Mouse (Mus musculus) embryonic facial prominence, embryonic 10.5 days (tissue): ENCODE data around the gene Tescl. TPM values are rescaled to one million over a fixed set of nuclear protein-coding genes. Genes with fewer than 3 reads are reported as not detected.

ENCODE experiments used
- DNase-seq: peaks from one replicate; pipeline ENCODE4 v3.0.0-alpha.2; 2017; ENCODE audit warnings: low spot score
- H3K27ac ChIP-seq: fragments of 300-500 bp; sonication (generic); replicated peaks from 2 replicates; pipeline ENCODE4 v1.5.1; 2016; ENCODE audit warnings: mild to moderate bottlenecking
- H3K27me3 ChIP-seq: fragments of 300-500 bp; sonication (generic); replicated peaks from 2 replicates; pipeline ENCODE4 v1.6.1; 2016; ENCODE audit warnings: low read depth, mild to moderate bottlenecking; ENCODE audit not compliant: poor library complexity, severe bottlenecking
- H3K36me3 ChIP-seq: fragments of 300-500 bp; sonication (generic); replicated peaks from 2 replicates; pipeline ENCODE4 v1.6.1; 2016; ENCODE audit warnings: mild to moderate bottlenecking, moderate library complexity
- H3K4me1 ChIP-seq: fragments of 300-500 bp; sonication (generic); 2 replicates; pipeline ENCODE4 v1.6.1; 2016
- H3K4me3 ChIP-seq: fragments of 300-500 bp; sonication (generic); 2 replicates; pipeline ENCODE4 v1.5.1; 2016; ENCODE audit warnings: mild to moderate bottlenecking, moderate library complexity
- H3K9me3 ChIP-seq: fragments of 300-500 bp; sonication (generic); 2 replicates; pipeline ENCODE4 v1.6.1; 2016; ENCODE audit warnings: mild to moderate bottlenecking
- WGBS: fragments of 180-500 bp; shearing (Covaris S2); methylation state at CpG from one replicate; pipeline ENCODE4 v1.1.7; 2016; 5-methylcytosine and 5-hydroxymethylcytosine counted together
- microRNA-seq: library from miRNA; unstranded; fragments of <30 nt; microRNA quantifications from one replicate; pipeline ENCODE4, GENCODE M21; 2017
- polyA plus RNA-seq: library from polyadenylated mRNA; unstranded; fragments of >200 nt; fragmentation: Nextera tagmentation; extraction: Ambion mirVana; gene quantifications from 2 replicates; pipeline ENCODE4 v1.2.1, GENCODE M21; 2016

The Tescl gene
- polyA plus RNA-seq, 1 experiment from 2014 or later = 0.17 TPM

- H3K27ac ChIP-seq = no peak overlapping the region
- H3K9me3 ChIP-seq = peaks cover 10% of the 10 kb centered on the region; the same call in 1 of the 2 replicates
- no peaks in the 10 kb centered on the region for H3K27me3 ChIP-seq
- no peak for DNase-seq
- H3K4me1 ChIP-seq = peaks cover 7% of the 10 kb centered on the region
- peaks cover 96% of the 10 kb centered on the region for H3K36me3 ChIP-seq
- 87% methylated on average over 12 of the region's 12 CpGs for WGBS
- no peak overlapping the region for H3K4me3 ChIP-seq
Observed at GRCm38 (mm10) chr7:24293061-24293851, 40.5 kb downstream of the Tescl start.

DNA sequence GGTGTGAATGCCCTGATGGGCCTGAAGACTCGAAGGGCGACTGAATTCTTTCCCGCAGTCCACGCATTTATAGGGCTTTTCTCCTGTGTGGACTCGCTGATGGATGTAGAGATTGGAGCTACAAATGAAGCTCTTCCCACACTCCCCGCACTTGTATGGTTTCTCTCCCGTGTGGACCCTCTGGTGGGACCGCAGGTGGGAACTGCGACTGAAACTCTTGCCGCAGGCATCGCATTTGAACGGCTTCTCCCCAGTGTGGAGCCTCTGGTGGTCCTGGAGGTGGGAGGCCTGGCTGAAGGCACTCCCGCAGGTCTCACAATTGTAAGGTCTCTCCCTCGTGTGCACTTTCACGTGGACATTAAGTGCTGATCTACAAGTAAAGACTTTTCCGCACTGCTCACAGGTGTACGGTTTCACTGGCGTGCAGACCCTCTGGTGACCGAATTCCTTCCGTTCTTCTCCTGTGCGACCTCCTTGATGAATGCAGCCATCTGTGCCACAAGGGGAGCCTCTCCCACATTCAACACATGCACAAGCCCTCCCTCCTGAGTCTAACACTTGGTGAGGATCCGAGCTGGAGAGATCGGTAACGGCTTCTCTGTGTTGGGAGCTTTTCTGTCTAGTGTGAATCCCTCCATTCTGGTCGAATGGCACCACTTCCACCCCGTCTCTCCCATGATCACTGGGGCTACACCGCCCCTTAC lies 42.2 kb downstream of the Tescl start:
- DNase-seq = no peak
- no peak overlapping the region for H3K4me3 ChIP-seq
- H3K4me1 ChIP-seq = no peaks in the 10 kb centered on the region
- H3K9me3 ChIP-seq = peaks cover 14% of the 10 kb centered on the region; the same call in 1 of the 2 replicates
- no peaks in the 10 kb centered on the region for H3K27me3 ChIP-seq
- H3K27ac ChIP-seq = no peak overlapping the region
- peaks cover 95% of the 10 kb centered on the region for H3K36me3 ChIP-seq
- WGBS = 90% methylated on average over 27 of the region's 27 CpGs

- Histone ChIP-seq H3K9me3 (peaks cover 14% of the 10 kb centered on the region; the same call in 1 of the 2 replicates), H3K27ac (no peak overlapping the region), H3K4me1 (no peaks in the 10 kb centered on the region), H3K27me3 (no peaks in the 10 kb centered on the region), H3K36me3 (peaks cover 81% of the 10 kb centered on the region), H3K4me3 (no peak overlapping the region)
- WGBS = 91% methylated on average over 4 of the region's 4 CpGs
- DNase-seq = no peak
Observed at GRCm38 (mm10) chr7:24290106-24290693, 43.5 kb downstream of the Tescl start.

- H3K27me3 ChIP-seq = no peaks in the 10 kb centered on the region
- peaks cover 64% of the 10 kb centered on the region for H3K36me3 ChIP-seq
- no peak for DNase-seq
- no peaks in the 10 kb centered on the region for H3K4me1 ChIP-seq
- H3K4me3 ChIP-seq = no peak overlapping the region
- peaks cover 14% of the 10 kb centered on the region; the same call in 1 of the 2 replicates for H3K9me3 ChIP-seq
- WGBS = 94% methylated on average over 6 of the region's 6 CpGs
- H3K27ac ChIP-seq = no peak overlapping the region
Observed at GRCm38 (mm10) chr7:24288512-24288911, 45.2 kb downstream of the Tescl start.

- no peaks in the 10 kb centered on the region for H3K4me1 ChIP-seq
- no peak overlapping the region for H3K4me3 ChIP-seq
- peaks cover 56% of the 10 kb centered on the region for H3K36me3 ChIP-seq
- H3K27me3 ChIP-seq = no peaks in the 10 kb centered on the region
- H3K27ac ChIP-seq = no peak overlapping the region
- H3K9me3 ChIP-seq = peaks cover 14% of the 10 kb centered on the region; the same call in 1 of the 2 replicates
- peak; percentile 6 for DNase-seq
- whole genome bisulfite sequencing = 87% methylated on average over 5 of the region's 5 CpGs
Observed at GRCm38 (mm10) chr7:24287670-24288069, 46.1 kb downstream of the Tescl start.

DNA sequence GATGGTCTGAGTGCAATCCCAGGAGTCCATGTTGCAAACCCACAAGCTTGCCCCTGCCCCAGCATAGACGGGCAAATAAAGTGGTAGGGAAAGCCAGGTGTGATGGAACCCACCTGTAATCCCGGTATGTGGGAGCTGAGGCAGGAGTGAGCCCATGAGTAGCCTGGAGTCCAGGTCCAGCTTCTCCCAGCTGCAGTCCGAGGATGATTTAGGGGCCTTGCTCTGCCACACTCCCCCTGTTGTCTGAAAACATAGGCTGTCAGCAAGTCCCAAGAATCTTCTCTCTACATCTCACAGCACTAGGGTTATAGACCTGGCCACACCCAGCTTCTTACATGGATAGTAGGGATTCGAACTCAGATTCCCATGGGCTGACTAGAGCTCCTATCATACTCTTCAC lies 46.8 kb downstream of the Tescl start:
- Histone ChIP-seq H3K36me3 (peaks cover 48% of the 10 kb centered on the region), H3K9me3 (peaks cover 12% of the 10 kb centered on the region; the same call in 1 of the 2 replicates), H3K27ac (no peak overlapping the region), H3K4me1 (no peaks in the 10 kb centered on the region), H3K27me3 (no peaks in the 10 kb centered on the region), H3K4me3 (no peak overlapping the region)
- peak; percentile 5 for DNase-seq
- WGBS = 72% methylated on average over 4 of the region's 4 CpGs

GRCm38 (mm10) chr7:24286090-24286489 lies 47.6 kb downstream of the Tescl start:
- 46% methylated on average over 4 of the region's 4 CpGs for whole genome bisulfite sequencing
- Histone ChIP-seq H3K27ac (no peak overlapping the region), H3K27me3 (no peaks in the 10 kb centered on the region), H3K9me3 (peaks cover 4% of the 10 kb centered on the region; the same call in 1 of the 2 replicates), H3K4me1 (no peaks in the 10 kb centered on the region), H3K36me3 (peaks cover 40% of the 10 kb centered on the region), H3K4me3 (no peak overlapping the region)
- peak; percentile 5 for DNase-seq

Small RNAs within 50 kb of the gene (microRNA-seq; reads per million reads assigned to microRNA genes)
- not detected for gene Gm27592

Other genes with a start within 250 kb of the Tescl start
- 3.2 and 4.7 TPM in 2 replicates for gene Zfp112, start 221.6 kb downstream of the Tescl start, polyA plus RNA-seq
- gene Zfp235, start 199.8 kb downstream of the Tescl start, polyA plus RNA-seq = 15.3 and 15.7 TPM in 2 replicates
- 4.8 and 5.2 TPM in 2 replicates for gene Zfp114, start 158.9 kb downstream of the Tescl start, polyA plus RNA-seq
- 10.7 and 11.1 TPM in 2 replicates for gene Zfp111, start 122.5 kb downstream of the Tescl start, polyA plus RNA-seq
- gene Zfp109, start 96.4 kb downstream of the Tescl start, polyA plus RNA-seq = 5.7 and 6.7 TPM in 2 replicates
- 2.4 and 3.1 TPM in 2 replicates for gene Zfp108, start 79.1 kb downstream of the Tescl start, polyA plus RNA-seq
- gene Zfp93, start 63.5 kb downstream of the Tescl start, polyA plus RNA-seq = 8.2 and 8.6 TPM in 2 replicates
- gene Zfp61, start 32.7 kb downstream of the Tescl start, polyA plus RNA-seq = 46.4 and 47.7 TPM in 2 replicates
- gene Zfp94, start 17.3 kb downstream of the Tescl start, polyA plus RNA-seq = 13.8 and 13.9 TPM in 2 replicates
- gene Lypd5, start 15.3 kb upstream of the Tescl start, polyA plus RNA-seq = not detected in 2 replicates
- gene Kcnn4, start 36.3 kb upstream of the Tescl start, polyA plus RNA-seq = 3.0 and 3.5 TPM in 2 replicates
- gene Smg9, start 65.7 kb upstream of the Tescl start, polyA plus RNA-seq = 25.8 and 26.3 TPM in 2 replicates
- gene Irgc1, start 118.4 kb upstream of the Tescl start, polyA plus RNA-seq = not detected in 2 replicates
- 1.7 TPM in 2 replicates for gene Plaur, start 128.5 kb upstream of the Tescl start, polyA plus RNA-seq
- 5.0 and 5.7 TPM in 2 replicates for gene Cadm4, start 148.1 kb upstream of the Tescl start, polyA plus RNA-seq
- gene Zfp428, start 173.1 kb upstream of the Tescl start, polyA plus RNA-seq = 100.0 and 110 TPM in 2 replicates
- gene AC161166.1, start 178.5 kb upstream of the Tescl start, polyA plus RNA-seq = 1.2 TPM in 2 replicates
- 8.2 and 8.9 TPM in 2 replicates for gene Irgq, start 196.8 kb upstream of the Tescl start, polyA plus RNA-seq
- not detected in 2 replicates for gene Pinlyp, start 212.2 kb upstream of the Tescl start, polyA plus RNA-seq
- 169 TPM in 2 replicates for gene Xrcc1, start 212.4 kb upstream of the Tescl start, polyA plus RNA-seq